Mouse (Mus musculus) embryo, embryonic 10.5 days (tissue): ENCODE measurements at regions not wholly inside any gene's neighbourhood (a gene's known extent, or its start where the extent isn't known, plus 50 kb on each side); places are given as distances from the start of the nearest gene placed in this dataset.

Experiments
- DNase-seq: peaks from one replicate; pipeline ENCODE4 v3.0.0-alpha.2; 2015; ENCODE audit warnings: low spot score

- no peak for DNase-seq
Measured at GRCm38 (mm10) chr5:11983452-11983851, 65.6 kb downstream of the 4933402N22Rik start.

GRCm38 (mm10) chr5:11989140-11989539 lies 71.3 kb downstream of the 4933402N22Rik start:
- DNase-seq = no peak

GRCm38 (mm10) chr5:12000777-12001176 lies 82.9 kb downstream of the 4933402N22Rik start:
- DNase-seq = no peak

GRCm38 (mm10) chr5:12006473-12006872 lies 88.6 kb downstream of the 4933402N22Rik start:
- DNase-seq = no peak

GRCm38 (mm10) chr5:12016332-12016731 lies 98.5 kb downstream of the 4933402N22Rik start:
- no peak for DNase-seq

- DNase-seq = no peak
Measured at GRCm38 (mm10) chr5:12020489-12020888, 102.6 kb downstream of the 4933402N22Rik start.

- DNase-seq = no peak
Measured at GRCm38 (mm10) chr5:12024705-12025383, 107.0 kb downstream of the 4933402N22Rik start.

- peak; percentile 83 for DNase-seq
Measured at GRCm38 (mm10) chr5:12030002-12030401, 112.2 kb downstream of the 4933402N22Rik start.

GRCm38 (mm10) chr5:12049806-12050205 lies 132.0 kb downstream of the 4933402N22Rik start:
- DNase-seq = no peak

GRCm38 (mm10) chr5:12080191-12080590 lies 162.3 kb downstream of the 4933402N22Rik start:
- DNase-seq = no peak

- DNase-seq = peak; percentile 25
Measured at GRCm38 (mm10) chr5:12093680-12094079, 175.8 kb downstream of the 4933402N22Rik start.

- DNase-seq = no peak
Measured at GRCm38 (mm10) chr5:12116587-12117354, 198.9 kb downstream of the 4933402N22Rik start.

GRCm38 (mm10) chr5:12124935-12125334 lies 207.1 kb downstream of the 4933402N22Rik start:
- DNase-seq = no peak

- no peak for DNase-seq
Measured at GRCm38 (mm10) chr5:12127484-12128265, 209.8 kb downstream of the 4933402N22Rik start.

- no peak for DNase-seq
Measured at GRCm38 (mm10) chr5:12138961-12139360, 221.1 kb downstream of the 4933402N22Rik start.

- peak; percentile 9 for DNase-seq
Measured at GRCm38 (mm10) chr5:12153295-12153694, 229.9 kb upstream of the Sema3d start.

GRCm38 (mm10) chr5:12154551-12155091 lies 228.6 kb upstream of the Sema3d start:
- DNase-seq = no peak

GRCm38 (mm10) chr5:12191681-12192080 lies 191.5 kb upstream of the Sema3d start:
- DNase-seq = no peak

GRCm38 (mm10) chr5:12207452-12207851 lies 175.7 kb upstream of the Sema3d start:
- no peak for DNase-seq

GRCm38 (mm10) chr5:12209631-12210030 lies 173.6 kb upstream of the Sema3d start:
- DNase-seq = no peak

GRCm38 (mm10) chr5:12213448-12213847 lies 169.7 kb upstream of the Sema3d start:
- DNase-seq = no peak

GRCm38 (mm10) chr5:12219424-12220107 lies 163.6 kb upstream of the Sema3d start:
- DNase-seq = no peak
